Mouse (Mus musculus) small intestine, adult 2 months (tissue): ENCODE measurements around the gene Ccdc60.

Source experiments
- CTCF ChIP-seq: fragments of 200-500 bp; IDR thresholded peaks from 2 replicates; pipeline ENCODE4 v1.5.1; 2012; ENCODE audit warnings: low read depth, mild to moderate bottlenecking, control low read depth, inconsistent platforms, low read length, moderate library complexity, mixed read lengths; ENCODE audit not compliant: insufficient replicate concordance, insufficient read length; ENCODE audit errors: extremely low read depth
- POLR2A ChIP-seq: fragments of 200-500 bp; IDR thresholded peaks from 2 replicates; pipeline ENCODE4 v1.6.1; 2012; ENCODE audit warnings: low read depth, mild to moderate bottlenecking, control low read depth, inconsistent platforms, low read length, moderate library complexity

DNA sequence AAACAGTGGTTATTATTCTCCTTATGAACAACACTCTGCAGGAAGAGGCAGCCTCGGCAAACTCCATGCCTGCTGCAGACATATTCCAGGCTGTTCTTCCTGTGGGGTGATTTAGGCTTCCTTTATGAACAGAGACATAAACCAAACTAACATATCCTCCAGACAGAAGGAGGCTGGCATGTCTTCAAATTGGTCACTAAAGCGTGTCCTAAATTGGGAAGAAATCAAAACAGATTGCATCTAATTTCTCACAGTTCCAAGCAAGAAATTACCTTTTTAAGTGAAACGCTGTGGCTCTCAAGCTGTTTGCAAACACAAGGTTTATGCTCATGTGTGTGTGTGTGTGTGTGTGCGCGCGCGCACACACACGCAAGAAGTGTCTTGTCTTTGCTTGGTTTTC, 24.9 kb upstream of the Ccdc60 start:
- no peak for TF ChIP-seq CTCF
- no peak for TF ChIP-seq POLR2A
